ENCODE assay signal across 8 mouse cellular contexts in genomic region chr10:42678755-42679364, GRCm38 (mm10).
A peak's percentile ranks its signal among the peaks of the same experiment; 100 is the strongest.
DNase-seq lines count a peak whose midpoint lies in the region; ATAC-seq and TF ChIP-seq lines count a peak whose summit lies in the region.

No protein-coding gene starts in this region.

- peak overlapping the region; percentile 74 for H3K4me2 ChIP-seq in hindbrain, postnatal 0 days (ENCODE audit: low read depth, low read length)

- H3K9ac ChIP-seq in hindbrain, postnatal 0 days (replicated peaks; ENCODE audit: low read length), result peak overlapping the region; percentile 75

- DNase-seq in T-cell, adult 2 months (ENCODE audit: low spot score), result peak; percentile 91
- peak; percentile 87 to 91 for DNase-seq in cerebellum, postnatal 36 days
- DNase-seq in gastrocnemius, adult 18-20 months (ENCODE audit: low spot score), result peak; percentile 90
- peak; percentile 95 for DNase-seq in hindbrain, postnatal 0 days (ENCODE audit: low spot score)
- peak; percentile 91 to 92 for DNase-seq in left cerebral cortex, adult 2 months (ENCODE audit: extremely low spot score in 1 of 2, low spot score in 2 of 2)
- peak; percentile 90 to 93 for DNase-seq in right cerebral cortex, adult 2 months (ENCODE audit: low spot score in 2 of 2)
- peak; percentile 92 for DNase-seq in urinary bladder, postnatal 14 days (ENCODE audit: low spot score)

- H3K27ac ChIP-seq in hindbrain, postnatal 0 days, result peak overlapping the region; percentile 80
- H3K27ac ChIP-seq in left cerebral cortex, adult 2 months, result peak overlapping the region; percentile 82; the same call in 1 of the 2 replicates

- under 1% methylated on average over 55 of the region's 56 CpGs for WGBS in hindbrain, postnatal 0 days

- no peaks in the 10 kb centered on the region for H3K9me3 ChIP-seq in hindbrain, postnatal 0 days (ENCODE audit: low read length)

- no peaks in the 10 kb centered on the region; the same call in 1 of the 2 replicates for H3K36me3 ChIP-seq in hindbrain, postnatal 0 days (ENCODE audit: insufficient read depth, low read length)

- peak; percentile 34 for TF ChIP-seq CTCF in hindbrain, postnatal 0 days (IDR thresholded peaks at IDR 0.05; ENCODE audit: low read depth)
- no peak; the same call in 1 of the 2 replicates for TF ChIP-seq CTCF in left cerebral cortex, adult 2 months (IDR thresholded peaks at IDR 0.05)

- peak overlapping the region; percentile 89 for H3K4me3 ChIP-seq in hindbrain, postnatal 0 days (ENCODE audit: low read length)
- H3K4me3 ChIP-seq in left cerebral cortex, adult 2 months, result peak overlapping the region; percentile 100

- peaks cover 14% of the 10 kb centered on the region; the same call in 1 of the 2 replicates for H3K4me1 ChIP-seq in hindbrain, postnatal 0 days (ENCODE audit: insufficient read depth, low read length)

- ATAC-seq in hindbrain, postnatal 0 days, result peak; percentile 98
- peak; percentile 95 for ATAC-seq in megakaryocyte, adult 5-6 weeks (ENCODE audit: poor library complexity, severe bottlenecking)

- intact Hi-C loops in left cerebral cortex, adult 2 months (cut with DNase I), result no loop called here

- no peaks in the 10 kb centered on the region for H3K27me3 ChIP-seq in hindbrain, postnatal 0 days (ENCODE audit: insufficient read depth, low read length)

Comparison
In these comparisons a context has a peak if more than half of its experiments do, and no peak if none do; other contexts are left out.
1. Peak in every context shown above with its lines: DNase-seq, ATAC-seq, H3K4me3 ChIP-seq and H3K27ac ChIP-seq.